Mouse (Mus musculus) erythroblast, adult 5-6 weeks (primary cell): ENCODE data around the gene Auh. TPM values are rescaled to one million over a fixed set of nuclear protein-coding genes. Genes with fewer than 3 reads are reported as not detected.

Experiments
- ATAC-seq: replicated peaks from 2 replicates; pipeline ENCODE4 v1.8.0; 2016; ENCODE audit warnings: moderate number of reproducible peaks, mild to moderate bottlenecking, moderate TSS enrichment, inconsistent platforms; ENCODE audit not compliant: poor library complexity, low FRiP score, severe bottlenecking
- total RNA-seq, 2 experiments: library from RNA; stranded (forward) in 1 of 2; stranded (reverse) in 1 of 2; fragments of 150-400 nt in 1 of 2; fragments of 200-764, 138-1000 nt in 1 of 2; gene quantifications; 2 replicates each; pipeline versions ENCODE4 v1.2.3 to v1.2.4; 2015 to 2017; ENCODE audit warnings: low replicate concordance in 2 of 2

Gene Auh
- total RNA-seq, 2 experiments from 2014 or later, result 68.2 to 107 TPM

DNA sequence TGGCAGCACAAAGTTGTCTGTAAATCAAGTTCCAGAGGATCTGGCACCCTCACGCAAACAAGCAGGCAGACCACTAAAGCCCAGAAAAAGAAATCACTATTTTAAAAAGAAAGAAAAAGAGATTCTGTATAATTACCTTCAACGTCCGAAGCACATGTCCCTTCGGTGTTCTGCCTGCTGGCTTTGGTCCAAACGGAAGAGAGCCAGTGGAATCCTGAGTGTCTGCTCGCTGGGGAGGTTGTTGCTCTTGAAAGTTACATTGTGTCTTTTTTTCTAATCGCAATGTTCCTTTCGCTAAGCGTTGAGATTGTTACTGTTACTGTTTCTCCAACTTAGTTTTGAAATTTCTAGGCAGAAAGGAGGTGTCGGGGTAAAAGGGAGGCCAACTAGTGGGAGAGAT is 1.1 kb upstream of the Auh start:
- no peak for ATAC-seq

DNA sequence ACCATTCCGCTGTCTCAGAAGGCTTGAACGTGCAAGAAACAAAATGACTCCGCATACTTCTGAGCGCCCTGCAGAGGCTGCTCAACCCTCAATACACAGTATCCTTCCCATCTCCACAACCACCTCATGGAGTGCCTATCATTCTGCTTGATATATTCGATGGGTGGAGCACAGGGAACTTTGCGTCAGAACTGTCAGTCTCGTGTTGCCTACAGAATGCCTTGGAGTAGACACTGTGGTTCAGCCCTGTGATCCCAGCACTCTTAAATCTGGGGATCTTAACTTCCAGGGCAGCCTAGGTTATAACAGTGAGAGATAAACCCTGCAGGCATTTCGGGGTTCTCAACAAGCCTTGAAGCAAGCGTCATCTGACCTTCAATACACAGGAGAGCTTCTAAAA is 1.1 kb downstream of the Auh start:
- ATAC-seq, result no peak

DNA sequence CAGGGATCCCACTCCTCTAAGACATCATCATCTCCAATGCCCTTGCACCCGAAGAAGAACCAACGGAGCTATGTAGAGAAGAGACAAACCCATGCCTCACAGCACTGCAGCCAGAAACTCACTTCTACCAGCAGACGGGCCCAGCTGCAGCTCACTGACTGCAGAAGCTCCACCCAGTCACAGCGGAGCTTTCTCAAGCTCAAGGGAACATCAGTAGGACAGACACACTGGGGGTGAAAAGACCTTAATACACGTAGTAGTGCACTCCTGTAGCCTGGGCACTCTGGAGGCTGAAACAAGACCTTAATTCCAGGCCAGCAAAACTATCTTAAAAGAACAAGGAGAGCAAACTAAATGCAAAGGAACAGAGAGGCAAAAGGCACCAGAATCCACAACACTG is 5.0 kb downstream of the Auh start:
- ATAC-seq, result no peak

DNA sequence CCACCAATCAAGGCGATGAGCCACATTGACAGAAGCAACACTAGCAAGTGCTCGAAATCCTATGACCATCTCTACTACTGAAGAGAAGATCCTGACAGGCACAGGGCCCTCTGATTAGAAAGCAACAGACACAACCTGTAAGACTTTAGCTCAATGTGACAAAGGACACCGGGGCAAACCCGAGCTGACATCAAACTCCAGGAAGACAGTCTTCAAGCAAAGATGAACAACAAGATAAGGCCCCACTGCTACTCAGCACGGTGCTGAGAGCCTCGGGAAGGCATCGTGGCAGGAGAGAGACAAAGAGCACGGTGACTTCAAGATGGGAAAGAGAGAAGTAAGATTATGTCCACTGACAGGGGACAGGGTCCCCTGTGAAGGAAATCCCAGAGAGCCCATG is 7.5 kb downstream of the Auh start:
- ATAC-seq, result no peak

DNA sequence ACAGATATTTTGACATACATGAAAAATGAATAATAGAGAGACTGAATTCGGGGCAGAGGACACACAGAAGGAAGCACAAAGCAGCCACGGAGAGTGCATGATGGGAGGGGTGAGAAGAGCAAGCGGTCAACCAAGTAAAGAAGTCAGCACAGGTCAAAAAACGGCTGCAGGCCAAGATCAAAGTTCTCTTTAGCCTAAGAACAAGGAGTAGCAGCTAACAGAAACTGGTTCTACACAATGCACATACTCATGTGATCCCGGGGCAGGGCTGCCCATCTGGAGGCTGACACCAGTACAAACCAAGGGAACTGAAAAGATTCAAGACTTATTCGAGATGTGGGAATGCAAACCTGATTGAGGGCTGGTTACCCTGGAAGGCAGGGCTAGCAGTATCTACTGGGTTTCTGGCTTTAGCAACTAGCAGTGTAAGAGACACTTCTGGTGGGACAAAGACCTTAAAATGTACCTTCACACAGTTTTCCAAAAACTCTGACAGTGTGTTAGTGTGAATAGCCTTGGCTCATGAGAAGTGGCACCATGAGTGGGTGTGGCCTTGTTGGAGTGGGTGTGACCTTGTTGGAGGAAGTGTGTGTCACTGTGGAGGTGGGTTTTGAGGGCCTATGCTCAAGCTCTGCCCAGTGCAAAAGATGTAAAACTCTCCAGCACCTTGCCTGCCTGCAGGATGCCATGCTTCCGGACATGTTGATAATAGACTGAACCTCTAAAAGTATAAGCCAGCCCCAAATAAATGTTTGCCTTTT is 8.2 kb downstream of the Auh start:
- ATAC-seq, result no peak

DNA sequence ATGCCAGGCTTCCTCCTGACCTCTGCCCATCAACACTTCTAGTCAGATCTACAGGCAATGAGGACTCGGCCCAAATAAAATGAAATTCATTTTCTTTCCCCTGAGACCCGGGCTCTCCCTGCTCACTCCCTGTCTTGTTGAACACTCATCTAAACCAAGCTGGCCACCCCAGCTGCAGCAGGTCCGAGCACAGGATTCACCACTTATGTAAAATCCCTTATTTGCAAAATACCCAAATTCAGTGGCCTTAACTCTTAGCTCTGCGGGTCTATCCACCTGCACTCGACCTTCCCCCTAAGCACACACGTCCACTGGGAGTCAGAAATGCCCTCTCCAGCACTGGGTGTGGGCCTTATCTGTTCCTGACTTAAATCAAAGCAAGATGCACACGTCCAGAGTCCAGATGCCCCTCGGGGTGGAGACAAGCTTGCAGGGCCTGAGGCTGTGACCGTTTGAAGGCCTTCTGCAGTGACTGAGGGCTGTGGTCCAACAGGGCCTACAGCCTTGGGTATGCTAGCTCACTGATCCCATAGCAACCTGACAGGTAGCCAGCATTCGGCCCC is 9.6 kb downstream of the Auh start:
- no peak for ATAC-seq

DNA sequence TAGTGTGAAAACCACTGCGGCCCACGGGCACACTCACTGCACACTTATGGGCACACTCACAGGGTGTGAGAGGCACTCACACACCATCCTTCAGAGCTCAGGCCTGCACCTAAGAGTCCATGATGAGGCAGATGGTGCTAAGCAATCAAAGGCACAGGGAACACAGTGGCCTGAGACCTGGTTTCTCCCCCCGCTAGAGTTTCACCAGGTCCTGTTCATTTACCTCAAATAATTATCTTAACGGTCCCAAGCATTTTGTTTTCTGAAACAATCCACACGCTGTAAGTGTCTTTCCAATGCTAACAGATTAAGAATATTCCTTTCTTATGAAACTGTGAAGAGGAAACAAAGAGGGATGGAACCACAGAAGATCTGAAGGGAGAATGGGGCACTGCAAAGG is 11.1 kb downstream of the Auh start:
- no peak for ATAC-seq

DNA sequence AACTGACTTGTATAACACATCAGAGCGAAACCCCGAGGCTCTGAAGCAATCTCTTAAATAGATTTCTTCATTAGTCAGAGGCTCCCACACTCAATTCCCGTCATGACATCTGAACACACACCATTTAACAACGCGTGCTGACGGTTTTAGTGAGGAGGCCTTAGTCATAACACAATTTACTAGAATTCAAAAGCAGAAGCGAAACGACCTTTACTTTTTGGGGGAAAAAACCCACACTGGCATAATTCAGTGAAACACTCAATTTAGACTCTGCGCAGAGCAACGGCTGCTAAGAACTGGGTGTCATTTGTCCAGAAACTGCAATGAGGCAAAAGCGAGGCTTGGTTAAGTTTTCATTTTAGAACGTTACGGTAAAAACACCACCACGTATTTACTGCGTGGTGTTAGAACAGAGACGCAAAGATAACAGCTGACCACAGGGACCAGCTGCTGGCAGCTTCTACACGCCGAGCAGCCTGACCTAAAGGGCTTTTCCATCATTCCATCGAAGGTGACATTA is 14.8 kb downstream of the Auh start:
- ATAC-seq, result no peak

DNA sequence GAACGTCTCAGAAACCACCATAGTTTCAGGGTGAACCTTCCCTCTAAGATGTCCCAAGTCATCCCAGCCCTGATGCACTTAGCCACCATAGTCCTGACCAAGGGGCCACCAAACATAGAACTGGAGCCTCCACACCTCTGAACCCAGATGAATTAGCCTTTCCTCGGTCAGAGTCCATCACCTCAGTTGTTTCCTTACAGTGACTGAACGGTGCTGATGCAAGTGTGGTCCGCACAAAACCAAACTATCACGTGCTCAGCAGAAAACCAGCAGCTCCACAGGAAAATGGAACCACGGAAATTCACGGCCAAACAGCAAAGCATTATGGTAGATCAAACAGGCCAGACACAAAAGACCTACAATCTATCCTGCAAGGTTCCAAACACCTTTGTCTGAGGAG is 15.6 kb downstream of the Auh start:
- ATAC-seq, result no peak

DNA sequence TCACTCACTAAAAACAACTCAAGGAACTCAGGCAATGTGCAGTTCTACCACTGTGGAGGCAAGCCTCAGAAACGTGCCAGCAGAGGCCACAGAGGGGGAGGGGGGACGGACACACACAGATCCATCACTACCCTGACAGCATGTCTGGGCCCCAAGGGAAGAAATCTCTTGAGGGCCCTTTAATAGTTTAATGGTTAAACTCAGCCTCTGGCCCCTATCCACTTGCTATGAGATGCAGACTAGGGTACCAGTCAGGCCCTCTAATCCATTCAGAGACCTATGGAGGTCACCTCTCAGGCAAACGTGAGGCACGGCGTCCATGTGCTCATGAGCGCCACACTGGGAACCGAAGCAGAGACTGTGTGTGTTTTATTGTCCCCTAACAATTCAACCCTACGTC is 17.0 kb downstream of the Auh start:
- ATAC-seq, result no peak

DNA sequence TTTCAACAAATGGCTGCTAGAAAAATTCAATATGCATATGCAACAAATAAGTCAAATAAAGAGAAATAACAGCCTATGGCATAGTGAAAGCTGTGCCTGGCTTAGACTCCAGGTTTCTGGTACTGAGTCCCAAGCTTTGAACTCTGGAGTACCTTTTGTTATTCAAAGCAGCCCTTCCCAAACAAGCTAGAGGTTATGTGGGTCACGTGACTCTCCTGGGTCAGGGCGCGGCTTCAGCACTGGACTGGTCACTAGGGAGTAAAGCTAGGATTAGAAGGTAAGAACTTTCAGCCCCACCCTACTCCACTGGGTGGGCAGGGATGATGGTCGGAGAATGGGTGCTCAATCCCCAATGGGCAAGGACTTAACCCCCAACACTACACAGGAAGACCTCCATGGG is 18.2 kb downstream of the Auh start:
- ATAC-seq, result no peak

DNA sequence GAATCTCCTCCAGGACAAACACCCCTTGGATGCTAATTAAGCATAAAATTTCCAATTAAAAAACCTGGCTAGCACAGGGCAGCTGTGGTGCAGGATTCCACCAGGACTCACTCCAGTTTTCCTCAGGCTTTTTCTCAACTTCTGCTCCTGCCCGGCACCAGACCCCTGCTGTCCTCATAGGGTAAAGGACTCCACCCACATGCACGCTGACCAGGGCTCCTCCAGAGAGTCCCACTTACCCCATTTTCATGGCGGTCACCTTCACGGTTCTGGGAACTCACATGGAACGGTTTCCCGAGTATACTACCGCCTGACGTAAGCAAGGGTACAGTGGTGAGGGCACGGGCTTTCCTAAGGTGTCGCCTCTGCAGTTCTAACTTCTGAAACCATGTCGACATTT is 23.2 kb downstream of the Auh start:
- ATAC-seq, result no peak

DNA sequence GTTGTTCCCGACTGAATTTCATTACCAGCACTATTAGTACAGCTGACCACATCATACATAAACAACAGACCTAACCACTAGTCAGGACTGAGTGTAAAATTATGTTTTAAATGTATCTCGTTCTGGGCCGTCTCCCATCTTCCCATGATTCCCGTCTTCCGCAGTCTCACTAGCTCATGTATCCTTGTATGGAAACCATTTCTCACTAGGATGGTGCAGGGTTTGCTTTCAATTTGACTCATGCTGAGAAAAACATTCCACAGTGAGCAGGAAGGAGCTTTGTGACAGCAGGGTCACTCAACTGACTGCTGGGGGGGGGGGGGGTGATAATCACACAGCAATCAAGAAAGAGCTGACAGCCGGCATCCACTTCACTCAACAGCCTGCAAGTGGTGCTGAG is 25.3 kb downstream of the Auh start:
- ATAC-seq, result no peak

DNA sequence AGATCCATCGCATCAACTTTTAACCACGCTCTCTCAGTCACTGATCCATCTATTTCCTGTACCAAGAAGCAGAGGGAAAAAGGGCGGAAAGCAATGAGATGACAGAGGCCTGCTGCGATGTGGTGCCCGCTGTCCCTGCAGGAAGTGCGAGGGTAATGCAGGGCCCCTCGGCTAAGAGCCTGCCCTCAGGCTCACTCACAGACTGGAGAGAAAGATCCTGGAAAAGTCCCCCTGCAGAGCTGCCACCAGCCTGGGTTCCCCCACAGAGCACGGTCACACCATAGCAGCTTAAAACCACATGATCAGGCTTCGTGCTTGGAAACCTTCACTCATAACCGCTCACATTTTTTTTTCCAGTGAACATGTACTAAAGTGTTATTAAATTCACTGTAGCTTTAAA is 25.7 kb downstream of the Auh start:
- no peak for ATAC-seq

DNA sequence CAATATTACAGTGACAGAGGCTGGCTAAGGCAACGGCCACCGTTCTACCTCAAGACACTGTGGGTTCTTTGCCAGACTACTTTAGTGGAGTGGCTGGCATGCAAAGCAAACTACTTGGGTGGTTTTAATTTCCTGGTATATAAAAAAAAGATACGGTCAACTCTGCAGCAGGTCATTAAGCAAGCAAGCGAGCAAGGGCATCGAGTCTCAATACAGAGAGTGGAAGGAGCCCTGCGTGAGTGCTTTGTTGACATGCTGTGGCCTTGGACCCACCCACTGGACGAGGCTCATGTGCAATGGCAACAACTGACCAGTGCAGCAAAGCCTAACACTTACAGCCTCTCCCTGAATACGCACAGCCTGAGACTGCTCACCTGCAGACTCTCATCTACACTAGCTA is 27.0 kb downstream of the Auh start:
- no peak for ATAC-seq

DNA sequence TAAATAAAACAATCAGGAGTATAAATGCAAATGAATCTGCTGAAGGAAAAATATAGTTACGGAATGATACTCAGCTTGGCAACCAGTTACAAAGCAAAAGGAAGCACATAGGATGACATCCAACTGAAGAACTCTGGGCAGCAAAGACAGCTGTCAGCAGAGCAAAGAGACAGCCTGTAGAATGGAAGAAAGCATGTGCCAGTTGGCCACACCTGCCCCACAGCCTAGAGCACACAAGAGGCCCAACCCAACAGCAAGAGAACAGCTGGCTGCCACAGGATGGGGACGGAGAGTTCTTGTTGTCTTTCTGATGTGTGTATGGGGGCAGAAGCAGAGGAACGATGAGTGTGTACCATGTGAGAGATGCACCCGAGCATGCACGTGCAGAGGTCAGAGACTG is 29.8 kb downstream of the Auh start:
- no peak for ATAC-seq

DNA sequence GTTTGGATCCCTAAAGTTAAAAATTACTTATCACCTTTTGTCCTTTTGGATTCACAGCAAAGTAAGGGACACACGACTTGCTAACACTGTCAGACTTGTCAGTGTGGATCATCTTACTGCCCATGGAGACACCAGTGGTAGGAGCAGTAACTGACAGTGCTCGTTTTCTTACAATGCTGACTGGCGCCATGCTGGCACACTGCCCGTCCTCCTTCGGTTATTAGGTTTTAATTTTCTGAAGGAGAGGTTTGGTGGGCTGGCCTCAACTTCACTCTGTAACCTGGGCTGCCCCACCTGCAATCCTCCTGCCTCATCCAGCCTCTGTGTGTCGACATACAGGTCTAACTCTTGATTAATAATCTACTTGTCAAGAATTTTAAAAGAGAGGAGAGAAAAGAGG is 31.7 kb downstream of the Auh start:
- ATAC-seq, result no peak

DNA sequence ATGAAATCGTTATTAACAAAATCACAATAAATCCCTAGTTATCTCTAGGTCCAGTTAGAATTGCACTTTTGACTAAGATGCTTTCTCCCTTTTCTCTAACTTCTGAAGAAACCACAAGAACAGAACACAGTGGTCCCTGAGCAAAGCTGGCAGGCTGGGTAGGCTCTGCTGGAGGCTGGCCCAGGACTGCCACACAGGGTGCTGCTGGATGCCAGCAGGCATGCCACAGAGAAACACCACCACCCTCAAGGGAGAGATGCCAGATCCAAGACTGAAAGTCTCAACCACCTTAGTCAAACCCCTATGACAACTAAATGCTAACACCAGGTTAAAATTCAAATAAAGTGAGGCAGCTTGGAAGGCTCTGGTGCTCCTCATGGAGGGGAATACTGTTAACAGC is 36.7 kb downstream of the Auh start:
- no peak for ATAC-seq

DNA sequence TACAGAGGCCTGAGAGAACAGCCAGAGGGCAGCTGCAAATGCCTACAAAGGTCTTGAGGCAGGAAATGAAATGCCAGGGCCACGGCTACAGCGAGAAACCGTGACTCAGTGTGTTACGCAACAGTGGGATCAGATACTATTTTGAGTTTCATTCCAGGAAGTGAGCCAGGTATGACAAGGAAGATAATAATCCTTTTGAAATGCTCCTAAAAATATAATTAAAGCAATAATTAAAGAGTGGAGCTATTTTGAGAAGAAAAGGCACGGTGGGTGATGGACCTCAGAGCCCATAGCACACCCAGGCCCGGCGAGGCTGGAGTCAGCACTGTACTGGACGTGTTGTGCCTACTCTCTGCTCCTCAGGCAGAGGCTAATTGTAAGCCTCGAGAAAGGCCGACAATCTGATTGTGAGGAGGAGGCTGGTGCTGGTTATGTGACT is 37.4 kb downstream of the Auh start:
- no peak for ATAC-seq

DNA sequence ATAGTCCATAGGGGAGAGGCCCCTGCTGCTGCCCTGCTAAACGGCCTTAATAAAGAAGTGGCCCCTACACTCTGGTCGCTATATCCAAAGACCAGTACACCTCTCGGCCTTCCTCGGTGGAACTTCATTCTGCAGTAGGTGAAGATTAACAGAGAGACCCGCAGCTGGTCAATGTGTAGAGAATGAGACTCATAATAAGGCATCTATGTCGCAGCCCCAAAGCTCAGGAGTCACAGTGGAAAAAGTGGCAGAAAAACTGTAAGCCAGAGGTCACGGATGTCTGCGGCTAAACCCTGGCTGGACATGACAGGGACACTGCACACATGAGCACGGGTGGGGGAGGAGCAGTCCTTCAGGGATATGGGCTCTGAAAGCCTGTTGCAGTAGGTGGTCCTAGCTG is 39.2 kb downstream of the Auh start:
- no peak for ATAC-seq

DNA sequence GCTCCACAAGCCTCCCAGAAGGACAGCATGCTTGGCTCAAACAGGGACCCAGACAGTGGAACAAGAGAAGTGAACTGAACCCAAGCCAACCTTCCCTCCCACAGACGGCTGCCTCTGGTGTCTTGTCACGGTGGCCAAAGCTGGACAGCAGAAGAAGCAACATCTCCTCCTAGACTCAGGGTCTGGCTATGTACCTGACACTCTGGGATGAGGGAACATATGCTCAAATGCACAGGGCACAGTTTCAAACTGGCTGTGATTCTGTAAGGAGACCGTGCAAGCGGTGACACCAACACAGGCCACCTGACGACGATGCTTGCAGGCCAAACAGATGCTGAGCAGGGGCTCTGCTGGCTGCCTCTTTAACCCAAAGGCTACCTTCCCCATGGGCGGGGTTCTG is 42.7 kb downstream of the Auh start:
- ATAC-seq, result no peak

DNA sequence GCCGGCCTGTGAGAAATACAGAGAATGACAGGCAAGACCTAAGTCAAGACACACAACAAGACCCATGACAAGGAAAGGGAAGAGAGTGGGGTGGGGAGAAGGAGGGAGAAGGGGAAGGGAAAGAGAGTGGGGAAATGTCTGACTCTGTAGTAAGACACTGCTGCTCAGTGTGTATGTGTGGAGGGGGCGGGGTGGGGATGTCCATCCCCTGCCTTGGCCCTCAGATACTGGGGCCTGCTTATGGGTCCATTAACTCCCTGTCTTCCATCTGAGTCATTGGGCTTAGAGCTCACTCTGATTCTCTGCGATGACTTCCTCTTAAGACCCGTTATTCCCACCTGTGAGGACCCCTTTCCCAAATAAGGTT is 45.5 kb downstream of the Auh start:
- no peak for ATAC-seq
